ENCODE assay signal across 10 mouse cellular contexts in genomic region chr2:141279130-141279698, GRCm38 (mm10).
DNase-seq lines count a peak whose midpoint lies in the region; ATAC-seq and TF ChIP-seq lines count a peak whose summit lies in the region.
"Had no signal": no experiment of that assay in that cellular context is flagged by ENCODE, and none has a peak within 500 bp of the region (broad histone marks: within the 10 kb centered on the region; RNA-seq: fewer than 3 reads in every experiment).

No protein-coding gene starts in this region.

- TF ChIP-seq CTCF in lung, embryonic 14.5 days (IDR thresholded peaks at IDR 0.05; ENCODE audit: low read depth): no peak

- H3K4me1 ChIP-seq in lung, embryonic 14.5 days (ENCODE audit: insufficient read depth): no peaks in the 10 kb centered on the region

- no peaks in the 10 kb centered on the region for H3K9me3 ChIP-seq in lung, embryonic 14.5 days (ENCODE audit: low read depth, low read length)

- 35% methylated on average over 5 of the region's 5 CpGs for WGBS in lung, embryonic 14.5 days

- no peak overlapping the region for H3K9ac ChIP-seq in lung, embryonic 14.5 days

- peak; percentile 13 for DNase-seq in gastrocnemius, postnatal 14 days
- no peak for DNase-seq in gastrocnemius, postnatal 36 days
- peak; percentile 67 for DNase-seq in adipocyte (ENCODE audit: low spot score)
- DNase-seq in heart, postnatal 4 days: peak; percentile 11
- DNase-seq in lung, embryonic 14.5 days: peak; percentile 74
- no peak for DNase-seq in cerebellum, adult 18-20 months
- DNase-seq in adrenal gland, adult (ENCODE audit: inconsistent age in 2 of 2, low spot score in 1 of 2): no peak
- DNase-seq: adrenal gland, postnatal 25 days had no signal

- no peaks in the 10 kb centered on the region for H3K36me3 ChIP-seq in lung, embryonic 14.5 days (ENCODE audit: insufficient read depth)

- H3K4me2 ChIP-seq in lung, embryonic 14.5 days: no peak overlapping the region

- no peak overlapping the region for H3K4me3 ChIP-seq in lung, embryonic 14.5 days (ENCODE audit: low read depth, low read length)
- H3K4me3 ChIP-seq: myocyte had no signal

- H3K27ac ChIP-seq in lung, embryonic 14.5 days (ENCODE audit: low read depth): peak overlapping the region; percentile 66

- ATAC-seq in lung, embryonic 14.5 days (ENCODE audit: insufficient read depth): peak; percentile 97
- ATAC-seq in megakaryocyte progenitor cell, adult 5-6 weeks (replicated peaks; ENCODE audit: poor library complexity): no peak

- intact Hi-C loops in gastrocnemius, postnatal 14 days (cut with DNase I; ENCODE audit: low total_unique reads): no loop called here
- intact Hi-C loops in gastrocnemius, postnatal 36 days (cut with DNase I): no loop called here

- no peaks in the 10 kb centered on the region for H3K27me3 ChIP-seq in lung, embryonic 14.5 days (ENCODE audit: insufficient read depth, low read length)

Comparison
In these comparisons a context has a peak if more than half of its experiments do, and no peak if none do; other contexts are left out.
1. DNase-seq: peak in gastrocnemius, postnatal 14 days (single experiment), adipocyte (single experiment), heart, postnatal 4 days (single experiment) and lung, embryonic 14.5 days (single experiment); none in gastrocnemius, postnatal 36 days (0 of 2), cerebellum, adult 18-20 months (0 of 2) and adrenal gland, adult (0 of 2).